Mouse (Mus musculus): Measurements from ENCODE around the gene Plppr5.

- no peak for TF ChIP-seq CTCF (IDR thresholded peaks at IDR 0.05; ENCODE audit: extremely low read depth, insufficient read depth, insufficient read length, insufficient replicate concordance)
- TF ChIP-seq POLR2A (IDR thresholded peaks at IDR 0.05; ENCODE audit: low read depth, low read length), result no peak
Measured at GRCm38 (mm10) chr3:117550526-117550925, 24.1 kb upstream of the Plppr5 start.
